Mouse (Mus musculus) ES-Bruce4 (cell line): ENCODE results near the gene Calhm5.

ENCODE experiments used
- CTCF ChIP-seq: IDR thresholded peaks from one replicate; pipeline ENCODE4 v1.8.1; 2011; ENCODE audit warnings: low read depth, low read length
- EP300 ChIP-seq: IDR thresholded peaks from 2 replicates; pipeline ENCODE4 v1.6.1; 2011; ENCODE audit warnings: low read depth, low read length; ENCODE audit not compliant: insufficient read depth
- POLR2A ChIP-seq: IDR thresholded peaks from one replicate; pipeline ENCODE4 v1.8.1; 2011; ENCODE audit warnings: low read length; ENCODE audit not compliant: insufficient read depth

DNA sequence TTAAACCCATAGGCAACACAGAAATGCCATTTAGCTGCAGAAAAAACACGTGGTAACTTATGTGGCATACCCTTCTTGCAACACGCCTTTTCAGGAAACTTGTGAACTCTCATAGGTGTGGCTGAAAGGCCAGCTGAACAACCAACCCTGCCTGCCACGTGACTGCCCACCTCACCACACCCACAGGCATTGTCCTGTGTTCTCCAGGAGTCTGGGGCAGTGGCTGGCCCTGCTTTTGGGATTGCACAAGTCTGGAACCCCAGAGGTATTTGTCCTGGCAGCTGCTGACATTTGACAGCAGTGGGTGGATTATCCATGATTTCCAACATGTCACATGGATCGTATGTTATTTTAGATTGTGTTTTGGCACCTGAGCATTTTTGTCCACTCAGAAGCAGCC, 43.4 kb upstream of the Calhm5 start:
- TF ChIP-seq EP300: no peak
- no peak for TF ChIP-seq POLR2A
- TF ChIP-seq CTCF: no peak
